Mouse (Mus musculus): ENCODE data around the gene Ehhadh. TPM values are rescaled to one million over a fixed set of nuclear protein-coding genes. Genes with fewer than 3 reads are reported as not detected.

Ehhadh gene
- polyA plus RNA-seq, 1 experiment from 2014 or later: 1.6 TPM

DNA sequence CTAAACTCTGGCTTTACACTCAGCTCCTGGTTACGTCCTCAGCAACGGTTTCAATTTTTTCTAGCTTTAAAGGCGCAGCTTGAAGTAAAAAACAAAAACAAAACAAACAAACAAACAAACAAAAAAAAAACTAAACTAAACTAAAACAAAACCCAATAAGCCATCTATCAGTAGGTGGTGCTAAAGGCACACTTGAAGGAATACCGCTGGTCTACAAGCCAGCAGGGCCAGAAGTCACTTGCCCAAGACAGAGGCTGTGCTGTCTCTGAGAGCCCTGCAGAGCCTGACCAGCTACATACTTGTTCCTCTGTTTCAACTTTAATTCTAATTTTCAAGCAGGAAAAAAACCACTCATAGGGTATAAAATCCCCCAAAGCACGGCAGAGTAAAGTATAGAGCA is 17.9 kb downstream of the Ehhadh start:
- Histone ChIP-seq H3K9ac (no peak overlapping the region), H3K4me1 (no peaks in the 10 kb centered on the region), H3K27ac (no peak overlapping the region), H3K27me3 (no peaks in the 10 kb centered on the region), H3K4me3 (no peak overlapping the region), H3K36me3 (no peaks in the 10 kb centered on the region), H3K4me2 (replicated peaks) (no peak overlapping the region), H3K9me3 (replicated peaks) (no peaks in the 10 kb centered on the region)
- whole genome bisulfite sequencing: 76% methylated on average over 5 of the region's 5 CpGs
- no peak for ATAC-seq (ENCODE audit: low FRiP score)

- Histone ChIP-seq H3K36me3 (no peaks in the 10 kb centered on the region), H3K9me3 (replicated peaks) (no peaks in the 10 kb centered on the region), H3K27me3 (no peaks in the 10 kb centered on the region), H3K9ac (no peak overlapping the region), H3K27ac (no peak overlapping the region), H3K4me1 (no peaks in the 10 kb centered on the region), H3K4me2 (replicated peaks) (no peak overlapping the region), H3K4me3 (no peak overlapping the region)
- 81% methylated on average over 3 of the region's 3 CpGs for WGBS
- no peak for ATAC-seq (ENCODE audit: low FRiP score)
These were observed 19.4 kb downstream of the Ehhadh start for GRCm38 (mm10) chr16:21768255-21768654.

DNA sequence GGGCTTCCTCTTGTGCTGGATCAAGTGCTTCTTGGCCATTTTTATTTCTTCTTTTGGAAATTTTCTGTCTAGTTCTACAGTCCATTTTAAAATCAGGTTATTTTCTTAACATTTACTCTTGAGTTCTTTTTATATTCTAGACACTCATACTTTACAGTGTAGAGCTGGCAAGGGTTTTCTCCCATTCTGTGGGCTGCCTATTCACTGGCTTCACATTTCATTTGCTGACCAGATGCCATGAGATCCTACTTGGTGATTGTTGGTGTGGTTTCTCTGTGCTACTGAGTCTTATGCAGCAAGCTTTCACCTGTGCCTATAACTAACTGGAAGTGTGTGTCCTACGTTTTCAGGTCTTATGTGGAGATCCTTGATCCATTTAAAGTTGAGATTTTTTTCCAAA is 29.2 kb downstream of the Ehhadh start:
- no peak overlapping the region for H3K4me3 ChIP-seq
- H3K36me3 ChIP-seq: 0 out of 2 replicates have a peak, but pooled peaks cover 2% of the 10 kb centered on the region
- no peaks in the 10 kb centered on the region for H3K4me1 ChIP-seq
- H3K27me3 ChIP-seq: no peaks in the 10 kb centered on the region
- no peak overlapping the region for H3K27ac ChIP-seq
- no peak overlapping the region for H3K9ac ChIP-seq
- no peak for ATAC-seq (ENCODE audit: low FRiP score)
- 91% methylated on average over 1 of the region's 1 CpGs for WGBS
- H3K4me2 ChIP-seq (replicated peaks): no peak overlapping the region
- H3K9me3 ChIP-seq (replicated peaks): no peaks in the 10 kb centered on the region

DNA sequence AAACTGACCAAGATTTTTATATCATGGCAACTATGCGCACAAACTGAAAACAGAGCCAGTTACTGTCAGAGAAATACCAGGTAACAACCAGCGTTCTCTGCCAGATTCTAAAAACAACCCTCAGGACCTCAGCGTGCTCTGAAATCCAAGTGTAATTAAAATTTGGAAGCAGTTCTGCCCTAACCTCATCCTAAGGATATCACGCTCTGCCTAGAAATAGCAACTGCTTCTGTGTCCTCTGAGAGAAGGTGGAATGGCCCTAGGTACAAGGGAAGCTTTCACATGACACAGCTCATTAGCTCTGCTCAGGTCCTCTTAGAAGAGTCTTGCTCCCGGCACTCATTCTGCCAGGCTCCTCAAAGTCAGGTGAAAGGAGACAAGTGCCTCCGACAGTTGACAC is 44.2 kb downstream of the Ehhadh start:
- Histone ChIP-seq H3K9ac (no peak overlapping the region), H3K4me2 (replicated peaks) (no peak overlapping the region), H3K9me3 (replicated peaks) (no peaks in the 10 kb centered on the region), H3K27me3 (no peaks in the 10 kb centered on the region), H3K4me1 (no peaks in the 10 kb centered on the region), H3K36me3 (no peaks in the 10 kb centered on the region), H3K4me3 (no peak overlapping the region), H3K27ac (no peak overlapping the region)
- no peak for ATAC-seq (ENCODE audit: low FRiP score)
- WGBS: 93% methylated on average over 6 of the region's 6 CpGs

DNA sequence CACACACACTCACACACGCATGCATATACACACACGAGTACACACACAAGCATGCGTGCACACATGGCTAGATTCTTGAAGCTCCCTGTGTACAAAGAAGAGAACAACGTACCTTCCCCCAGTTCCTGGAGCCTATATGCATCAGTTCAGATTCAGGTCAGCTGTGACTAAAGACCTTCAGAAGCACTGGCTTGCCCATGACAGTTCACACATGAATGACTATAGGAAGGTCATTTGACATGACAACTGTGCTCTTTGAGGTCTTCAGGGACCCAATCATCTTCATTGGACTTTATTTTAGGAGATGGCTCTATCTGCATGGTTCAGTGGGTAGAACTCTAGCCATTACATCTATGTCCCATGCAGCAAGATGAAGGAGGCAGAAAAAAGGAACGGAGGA is 44.7 kb downstream of the Ehhadh start:
- H3K27ac ChIP-seq: no peak overlapping the region
- no peaks in the 10 kb centered on the region for H3K36me3 ChIP-seq
- no peaks in the 10 kb centered on the region for H3K27me3 ChIP-seq
- no peak overlapping the region for H3K4me2 ChIP-seq (replicated peaks)
- WGBS: 88% methylated on average over 5 of the region's 5 CpGs
- no peak overlapping the region for H3K4me3 ChIP-seq
- H3K9ac ChIP-seq: no peak overlapping the region
- H3K4me1 ChIP-seq: no peaks in the 10 kb centered on the region
- ATAC-seq (ENCODE audit: low FRiP score): no peak
- H3K9me3 ChIP-seq (replicated peaks): no peaks in the 10 kb centered on the region

DNA sequence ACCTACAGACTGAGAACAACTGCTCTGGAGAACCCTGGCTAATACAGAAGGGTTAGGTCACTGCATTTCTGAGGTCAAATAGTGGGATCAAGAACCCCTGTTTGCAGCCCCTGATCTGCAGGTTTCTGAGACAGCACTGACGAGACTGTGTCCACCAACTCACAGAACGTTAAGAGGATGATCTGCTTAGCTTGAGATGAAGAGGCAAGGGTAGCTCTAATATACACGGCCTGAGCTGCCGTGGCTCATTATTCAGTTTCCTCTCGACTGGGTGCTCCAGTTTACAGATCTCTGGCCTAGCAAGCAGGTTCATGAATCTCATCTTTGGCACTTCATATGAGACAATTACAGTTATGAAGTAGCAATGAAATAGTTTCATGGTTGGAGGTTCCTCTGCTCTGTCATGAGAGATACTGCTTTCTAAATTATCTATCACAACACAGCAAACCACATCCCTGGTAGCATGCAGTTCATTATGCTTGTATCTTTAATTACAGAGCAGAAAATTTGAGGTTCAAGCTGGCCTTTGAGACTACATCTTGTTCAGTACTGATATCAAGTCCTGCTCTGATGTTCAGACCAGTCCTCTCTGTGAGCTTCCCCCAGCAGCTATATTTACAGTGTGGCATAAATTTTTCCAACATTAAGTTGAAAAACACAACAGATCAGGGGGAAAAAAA is 45.3 kb downstream of the Ehhadh start:
- 80% methylated on average over 5 of the region's 5 CpGs for WGBS

DNA sequence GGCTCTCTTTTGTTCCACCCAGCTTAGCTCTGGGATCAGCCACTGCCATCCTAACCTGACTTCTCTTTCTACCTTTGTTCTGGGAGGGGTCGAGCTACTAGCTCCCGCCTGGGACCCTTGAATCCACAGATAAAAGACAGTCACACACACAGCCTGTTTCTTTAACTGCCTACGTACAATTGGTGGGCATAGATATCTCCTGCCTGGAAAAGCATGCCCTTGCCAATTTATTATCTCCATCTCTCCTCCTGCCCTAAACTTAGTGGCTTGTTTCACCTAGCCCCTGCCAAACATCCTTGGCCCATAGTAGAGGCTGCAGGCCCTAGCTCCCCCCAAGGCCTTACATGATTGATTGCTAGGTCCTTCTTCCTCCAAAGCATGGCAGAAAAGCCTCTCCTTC is 46.1 kb downstream of the Ehhadh start:
- Histone ChIP-seq H3K9ac (no peak overlapping the region), H3K4me2 (replicated peaks) (no peak overlapping the region), H3K4me1 (no peaks in the 10 kb centered on the region), H3K27ac (no peak overlapping the region), H3K36me3 (no peaks in the 10 kb centered on the region), H3K27me3 (no peaks in the 10 kb centered on the region), H3K9me3 (replicated peaks) (no peaks in the 10 kb centered on the region), H3K4me3 (no peak overlapping the region)
- ATAC-seq (ENCODE audit: low FRiP score): no peak
- WGBS: 83% methylated on average over 3 of the region's 3 CpGs

More for the DNA sequence above, 45.3 kb downstream of the Ehhadh start:
- Histone ChIP-seq H3K4me2 (replicated peaks) (no peak overlapping the region), H3K9ac (no peak overlapping the region), H3K4me1 (no peaks in the 10 kb centered on the region), H3K27ac (no peak overlapping the region), H3K36me3 (no peaks in the 10 kb centered on the region), H3K27me3 (no peaks in the 10 kb centered on the region), H3K4me3 (no peak overlapping the region), H3K9me3 (replicated peaks) (no peaks in the 10 kb centered on the region)
- no peak for ATAC-seq (ENCODE audit: low FRiP score)

DNA sequence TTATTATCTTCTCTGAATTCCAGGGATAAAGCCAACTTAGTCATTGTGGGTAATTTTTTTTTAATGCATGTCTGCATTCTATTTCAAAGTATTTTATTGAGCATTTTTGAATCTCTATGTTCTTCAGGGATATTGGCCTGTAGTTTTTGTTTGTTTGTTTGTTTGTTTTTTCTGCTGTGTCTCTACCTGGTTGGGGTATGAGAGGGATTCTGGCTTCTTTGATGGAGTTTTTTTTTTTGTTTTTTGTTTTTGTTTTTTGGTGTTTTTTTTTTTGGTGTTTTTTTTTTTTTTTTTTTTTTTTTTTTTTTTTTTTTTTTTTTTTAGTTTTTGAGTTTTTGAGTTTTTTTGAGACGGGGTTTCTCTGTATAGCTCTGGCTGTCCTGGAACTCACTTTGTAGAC is 52.0 kb downstream of the Ehhadh start:
- Histone ChIP-seq H3K27me3 (no peaks in the 10 kb centered on the region), H3K9me3 (replicated peaks) (no peaks in the 10 kb centered on the region), H3K4me2 (replicated peaks) (no peak overlapping the region), H3K27ac (no peak overlapping the region), H3K9ac (no peak overlapping the region), H3K4me1 (no peaks in the 10 kb centered on the region), H3K36me3 (no peaks in the 10 kb centered on the region), H3K4me3 (no peak overlapping the region)
- ATAC-seq (ENCODE audit: low FRiP score): no peak
- 71% methylated on average over 1 of the region's 1 CpGs for WGBS

GRCm38 (mm10) chr16:21727897-21728364 is 59.7 kb downstream of the Ehhadh start:
- Histone ChIP-seq H3K9me3 (replicated peaks) (no peaks in the 10 kb centered on the region), H3K27me3 (no peaks in the 10 kb centered on the region), H3K36me3 (no peaks in the 10 kb centered on the region), H3K4me1 (no peaks in the 10 kb centered on the region), H3K4me3 (peak overlapping the region; percentile 23), H3K9ac (no peak overlapping the region), H3K4me2 (replicated peaks) (peak overlapping the region; percentile 39), H3K27ac (no peak overlapping the region)
- ATAC-seq (ENCODE audit: low FRiP score): no peak
- 30% methylated on average over 10 of the region's 10 CpGs for WGBS

DNA sequence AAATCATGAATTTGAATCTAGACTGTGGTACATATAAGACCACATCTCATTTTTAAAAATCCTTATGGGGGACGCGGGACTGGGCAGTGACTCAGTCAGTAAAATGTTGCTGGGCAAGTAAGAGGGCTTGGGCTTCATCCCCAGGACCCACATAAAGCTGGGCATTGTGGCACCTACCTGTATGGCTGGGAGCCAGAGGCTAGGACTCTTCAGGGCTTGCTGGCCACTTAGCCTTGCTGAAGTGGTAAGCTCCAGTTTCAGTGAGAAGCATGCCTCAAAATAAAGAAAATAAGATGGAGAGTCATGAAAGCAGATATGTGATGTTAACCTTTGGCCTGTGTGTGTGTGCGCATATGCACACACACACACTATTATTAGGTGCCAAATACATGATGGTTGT is 60.2 kb downstream of the Ehhadh start:
- no peaks in the 10 kb centered on the region for H3K4me1 ChIP-seq
- H3K9ac ChIP-seq: no peak overlapping the region
- no peaks in the 10 kb centered on the region for H3K9me3 ChIP-seq (replicated peaks)
- no peak overlapping the region for H3K4me2 ChIP-seq (replicated peaks)
- no peak for ATAC-seq (ENCODE audit: low FRiP score)
- H3K27me3 ChIP-seq: no peaks in the 10 kb centered on the region
- H3K4me3 ChIP-seq: no peak overlapping the region
- no peak overlapping the region for H3K27ac ChIP-seq
- H3K36me3 ChIP-seq: no peaks in the 10 kb centered on the region
- WGBS: 92% methylated on average over 3 of the region's 3 CpGs

- H3K4me3 ChIP-seq: no peak overlapping the region
- 88% methylated on average over 1 of the region's 1 CpGs for WGBS
- no peaks in the 10 kb centered on the region for H3K27me3 ChIP-seq
- no peak overlapping the region for H3K27ac ChIP-seq
- no peak overlapping the region for H3K4me2 ChIP-seq (replicated peaks)
- no peak for ATAC-seq (ENCODE audit: low FRiP score)
- H3K9ac ChIP-seq: no peak overlapping the region
- H3K36me3 ChIP-seq: no peaks in the 10 kb centered on the region
- H3K9me3 ChIP-seq (replicated peaks): no peaks in the 10 kb centered on the region
- H3K4me1 ChIP-seq: no peaks in the 10 kb centered on the region
These were observed 63.3 kb downstream of the Ehhadh start for GRCm38 (mm10) chr16:21724261-21724660.

DNA sequence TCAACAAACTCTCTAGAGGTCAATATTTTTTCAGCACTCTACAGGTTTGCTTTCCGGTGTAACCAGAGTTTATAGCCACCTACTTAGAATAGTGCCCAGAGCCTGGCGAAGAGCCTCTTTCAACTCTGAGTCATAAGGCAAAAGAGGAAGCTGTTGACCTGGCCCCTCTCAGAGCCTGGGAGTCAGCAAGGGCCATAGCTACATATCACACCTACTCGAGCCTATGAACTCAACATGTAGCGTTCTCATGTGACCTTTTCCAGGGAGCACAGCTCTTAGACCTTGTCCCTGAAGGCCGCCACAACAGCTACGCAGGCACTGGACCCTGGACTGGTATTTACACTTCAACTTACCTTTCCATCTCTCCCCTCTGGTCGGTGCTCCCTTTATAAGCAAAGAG is 67.8 kb downstream of the Ehhadh start:
- H3K4me2 ChIP-seq (replicated peaks): no peak overlapping the region
- no peaks in the 10 kb centered on the region for H3K4me1 ChIP-seq
- H3K27me3 ChIP-seq: no peaks in the 10 kb centered on the region
- H3K36me3 ChIP-seq: no peaks in the 10 kb centered on the region
- H3K9ac ChIP-seq: no peak overlapping the region
- no peaks in the 10 kb centered on the region for H3K9me3 ChIP-seq (replicated peaks)
- no peak for ATAC-seq (ENCODE audit: low FRiP score)
- 89% methylated on average over 7 of the region's 7 CpGs for WGBS
- no peak overlapping the region for H3K27ac ChIP-seq
- H3K4me3 ChIP-seq: no peak overlapping the region

DNA sequence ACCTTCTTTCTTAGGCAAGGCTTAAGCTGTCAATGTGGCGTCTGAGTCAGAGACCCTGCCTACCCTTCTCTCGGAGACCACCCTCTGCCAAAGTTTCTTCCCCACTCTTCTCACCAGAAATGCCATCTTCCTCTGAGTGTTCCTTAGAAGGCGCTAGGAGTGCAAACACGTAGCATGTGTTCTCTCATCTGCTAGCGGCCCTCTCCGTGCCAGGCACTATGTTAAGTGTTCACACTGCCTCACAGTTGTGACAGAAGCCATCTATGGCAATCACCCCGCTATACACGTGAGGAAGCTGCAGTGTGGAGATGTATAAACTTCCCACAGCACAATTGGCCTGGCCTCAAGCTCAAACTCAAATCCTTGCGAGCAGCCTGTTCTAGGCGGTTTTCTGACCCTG is 73.1 kb downstream of the Ehhadh start:
- Histone ChIP-seq H3K4me1 (no peaks in the 10 kb centered on the region), H3K9ac (no peak overlapping the region), H3K27me3 (no peaks in the 10 kb centered on the region), H3K9me3 (replicated peaks) (no peaks in the 10 kb centered on the region), H3K36me3 (no peaks in the 10 kb centered on the region), H3K4me3 (no peak overlapping the region), H3K27ac (no peak overlapping the region), H3K4me2 (replicated peaks) (no peak overlapping the region)
- ATAC-seq (ENCODE audit: low FRiP score): no peak
- WGBS: 90% methylated on average over 10 of the region's 10 CpGs

Measured in hindbrain, embryonic 12.5 days (tissue).